Mouse (Mus musculus) thymus, adult 2 months (tissue): ENCODE results near the gene Mapkap1.

Experiments used
- CTCF ChIP-seq: fragments of 200-500 bp; IDR thresholded peaks from 2 replicates; pipeline ENCODE4 v1.5.1; 2012; ENCODE audit warnings: mild to moderate bottlenecking, control low read depth, low read length, moderate library complexity, borderline replicate concordance; ENCODE audit not compliant: control insufficient read depth, poor library complexity, insufficient read depth; ENCODE audit errors: extremely low read depth
- POLR2A ChIP-seq: fragments of 200-500 bp; IDR thresholded peaks from 2 replicates; pipeline ENCODE4 v1.6.1; 2012; ENCODE audit warnings: mild to moderate bottlenecking, low read length, control low read depth, moderate library complexity; ENCODE audit not compliant: control insufficient read depth, poor library complexity, insufficient read depth; ENCODE audit errors: extremely low read depth

- no peak for TF ChIP-seq CTCF
- no peak for TF ChIP-seq POLR2A
Observed at GRCm38 (mm10) chr2:34630445-34630844, 223.9 kb downstream of the Mapkap1 start.
